Mouse (Mus musculus): ENCODE measurements at regions not wholly inside any gene's neighbourhood (a gene's known extent, or its start where the extent isn't known, plus 50 kb on each side); places are given as distances from the start of the nearest gene placed in this dataset.
A peak's percentile ranks its signal among the peaks of the same experiment; 100 is the strongest.

- WGBS, result 66% methylated on average over 14 of the region's 14 CpGs
Observed at GRCm38 (mm10) chr19:56199401-56200150, 87.4 kb upstream of the Habp2 start.

GRCm38 (mm10) chr19:56201007-56201682 lies 85.8 kb upstream of the Habp2 start:
- Histone ChIP-seq H3K4me1 (ENCODE audit: control insufficient read depth, insufficient read depth, low read length) (no peaks in the 10 kb centered on the region), H3K27me3 (ENCODE audit: control insufficient read depth, insufficient read depth, low read length) (no peaks in the 10 kb centered on the region), H3K9ac (replicated peaks; ENCODE audit: low read length) (no peak overlapping the region), H3K4me3 (replicated peaks; ENCODE audit: low read depth, low read length) (no peak overlapping the region), H3K4me2 (ENCODE audit: low read length) (no peak overlapping the region), H3K9me3 (ENCODE audit: control insufficient read depth, low read length) (no peaks in the 10 kb centered on the region), H3K36me3 (ENCODE audit: control insufficient read depth, insufficient read depth, low read length) (no peaks in the 10 kb centered on the region), H3K27ac (replicated peaks; ENCODE audit: low read depth, low read length) (no peak overlapping the region)
- no peak for ATAC-seq (ENCODE audit: low FRiP score, low TSS enrichment)
- 86% methylated on average over 9 of the region's 9 CpGs for WGBS
- DNase-seq, result peak; percentile 34

More at GRCm38 (mm10) chr19:56199401-56200150, 87.4 kb upstream of the Habp2 start:
- no peaks in the 10 kb centered on the region for H3K4me1 ChIP-seq (ENCODE audit: control insufficient read depth, insufficient read depth, low read length)
- no peaks in the 10 kb centered on the region for H3K9me3 ChIP-seq (ENCODE audit: control insufficient read depth, low read length)
- no peak overlapping the region for H3K27ac ChIP-seq (replicated peaks; ENCODE audit: low read depth, low read length)
- ATAC-seq (ENCODE audit: low FRiP score, low TSS enrichment) (no peak), DNase-seq (no peak)
- no peak overlapping the region for H3K4me2 ChIP-seq (ENCODE audit: low read length)
- no peaks in the 10 kb centered on the region for H3K27me3 ChIP-seq (ENCODE audit: control insufficient read depth, insufficient read depth, low read length)
- no peak overlapping the region for H3K4me3 ChIP-seq (replicated peaks; ENCODE audit: low read depth, low read length)
- H3K9ac ChIP-seq (replicated peaks; ENCODE audit: low read length), result no peak overlapping the region
- no peaks in the 10 kb centered on the region for H3K36me3 ChIP-seq (ENCODE audit: control insufficient read depth, insufficient read depth, low read length)

GRCm38 (mm10) chr19:56201738-56202480 lies 85.0 kb upstream of the Habp2 start:
- Histone ChIP-seq H3K36me3 (ENCODE audit: control insufficient read depth, insufficient read depth, low read length) (no peaks in the 10 kb centered on the region), H3K9me3 (ENCODE audit: control insufficient read depth, low read length) (no peaks in the 10 kb centered on the region), H3K4me3 (replicated peaks; ENCODE audit: low read depth, low read length) (no peak overlapping the region), H3K4me2 (ENCODE audit: low read length) (no peak overlapping the region), H3K4me1 (ENCODE audit: control insufficient read depth, insufficient read depth, low read length) (no peaks in the 10 kb centered on the region), H3K27ac (replicated peaks; ENCODE audit: low read depth, low read length) (no peak overlapping the region), H3K27me3 (ENCODE audit: control insufficient read depth, insufficient read depth, low read length) (no peaks in the 10 kb centered on the region), H3K9ac (replicated peaks; ENCODE audit: low read length) (no peak overlapping the region)
- peak; percentile 79 for DNase-seq
- peak; percentile 66; the same call in 1 of the 2 replicates for ATAC-seq (ENCODE audit: low FRiP score, low TSS enrichment)

- Histone ChIP-seq H3K36me3 (ENCODE audit: control insufficient read depth, insufficient read depth, low read length) (no peaks in the 10 kb centered on the region), H3K27ac (replicated peaks; ENCODE audit: low read depth, low read length) (no peak overlapping the region), H3K4me2 (ENCODE audit: low read length) (no peak overlapping the region), H3K9me3 (ENCODE audit: control insufficient read depth, low read length) (no peaks in the 10 kb centered on the region), H3K9ac (replicated peaks; ENCODE audit: low read length) (no peak overlapping the region), H3K4me1 (ENCODE audit: control insufficient read depth, insufficient read depth, low read length) (no peaks in the 10 kb centered on the region), H3K27me3 (ENCODE audit: control insufficient read depth, insufficient read depth, low read length) (no peaks in the 10 kb centered on the region), H3K4me3 (replicated peaks; ENCODE audit: low read depth, low read length) (no peak overlapping the region)
- DNase-seq, result no peak
- 77% methylated on average over 9 of the region's 9 CpGs for WGBS
- no peak for ATAC-seq (ENCODE audit: low FRiP score, low TSS enrichment)
Observed at GRCm38 (mm10) chr19:56202481-56203130, 84.3 kb upstream of the Habp2 start.

GRCm38 (mm10) chr19:56218536-56218935 lies 68.4 kb upstream of the Habp2 start:
- ATAC-seq (ENCODE audit: low FRiP score, low TSS enrichment) (no peak), DNase-seq (no peak)
- 88% methylated on average over 6 of the region's 6 CpGs for WGBS
- Histone ChIP-seq H3K27me3 (ENCODE audit: control insufficient read depth, insufficient read depth, low read length) (no peaks in the 10 kb centered on the region), H3K9me3 (ENCODE audit: control insufficient read depth, low read length) (no peaks in the 10 kb centered on the region), H3K36me3 (ENCODE audit: control insufficient read depth, insufficient read depth, low read length) (no peaks in the 10 kb centered on the region), H3K4me3 (replicated peaks; ENCODE audit: low read depth, low read length) (no peak overlapping the region), H3K27ac (replicated peaks; ENCODE audit: low read depth, low read length) (no peak overlapping the region), H3K9ac (replicated peaks; ENCODE audit: low read length) (no peak overlapping the region), H3K4me2 (ENCODE audit: low read length) (no peak overlapping the region), H3K4me1 (ENCODE audit: control insufficient read depth, insufficient read depth, low read length) (peaks cover 7% of the 10 kb centered on the region)

GRCm38 (mm10) chr19:56220724-56221407 lies 66.1 kb upstream of the Habp2 start:
- H3K4me1 ChIP-seq (ENCODE audit: control insufficient read depth, insufficient read depth, low read length), result peaks cover 12% of the 10 kb centered on the region
- DNase-seq (peak; percentile 76), ATAC-seq (ENCODE audit: low FRiP score, low TSS enrichment) (peak; percentile 58; the same call in 1 of the 2 replicates)
- 31% methylated on average over 15 of the region's 15 CpGs for WGBS
- no peaks in the 10 kb centered on the region for H3K36me3 ChIP-seq (ENCODE audit: control insufficient read depth, insufficient read depth, low read length)
- no peak overlapping the region for H3K4me3 ChIP-seq (replicated peaks; ENCODE audit: low read depth, low read length)
- H3K27ac ChIP-seq (replicated peaks; ENCODE audit: low read depth, low read length), result peak overlapping the region; percentile 82
- H3K9ac ChIP-seq (replicated peaks; ENCODE audit: low read length), result peak overlapping the region; percentile 24; the same call in 1 of the 2 replicates
- H3K9me3 ChIP-seq (ENCODE audit: control insufficient read depth, low read length), result no peaks in the 10 kb centered on the region
- no peaks in the 10 kb centered on the region for H3K27me3 ChIP-seq (ENCODE audit: control insufficient read depth, insufficient read depth, low read length)
- H3K4me2 ChIP-seq (ENCODE audit: low read length), result peak overlapping the region; percentile 15

GRCm38 (mm10) chr19:56222496-56222895 lies 64.4 kb upstream of the Habp2 start:
- DNase-seq, result no peak
- H3K36me3 ChIP-seq (ENCODE audit: control insufficient read depth, insufficient read depth, low read length), result no peaks in the 10 kb centered on the region
- H3K4me2 ChIP-seq (ENCODE audit: low read length), result no peak overlapping the region
- no peaks in the 10 kb centered on the region for H3K27me3 ChIP-seq (ENCODE audit: control insufficient read depth, insufficient read depth, low read length)
- no peak for ATAC-seq (ENCODE audit: low FRiP score, low TSS enrichment)
- peaks cover 12% of the 10 kb centered on the region for H3K4me1 ChIP-seq (ENCODE audit: control insufficient read depth, insufficient read depth, low read length)
- H3K4me3 ChIP-seq (replicated peaks; ENCODE audit: low read depth, low read length), result no peak overlapping the region
- 83% methylated on average over 4 of the region's 4 CpGs for WGBS
- H3K9ac ChIP-seq (replicated peaks; ENCODE audit: low read length), result no peak overlapping the region
- H3K27ac ChIP-seq (replicated peaks; ENCODE audit: low read depth, low read length), result no peak overlapping the region
- H3K9me3 ChIP-seq (ENCODE audit: control insufficient read depth, low read length), result no peaks in the 10 kb centered on the region

GRCm38 (mm10) chr19:56225039-56225438 lies 61.9 kb upstream of the Habp2 start:
- no peak for DNase-seq
- H3K9ac ChIP-seq (replicated peaks; ENCODE audit: low read length), result no peak overlapping the region
- no peak overlapping the region for H3K4me3 ChIP-seq (replicated peaks; ENCODE audit: low read depth, low read length)
- WGBS, result 59% methylated on average over 7 of the region's 7 CpGs
- H3K4me2 ChIP-seq (ENCODE audit: low read length), result no peak overlapping the region
- H3K4me1 ChIP-seq (ENCODE audit: control insufficient read depth, insufficient read depth, low read length), result peaks cover 12% of the 10 kb centered on the region
- H3K9me3 ChIP-seq (ENCODE audit: control insufficient read depth, low read length), result no peaks in the 10 kb centered on the region
- no peak overlapping the region for H3K27ac ChIP-seq (replicated peaks; ENCODE audit: low read depth, low read length)
- no peaks in the 10 kb centered on the region for H3K27me3 ChIP-seq (ENCODE audit: control insufficient read depth, insufficient read depth, low read length)
- ATAC-seq (ENCODE audit: low FRiP score, low TSS enrichment), result no peak
- H3K36me3 ChIP-seq (ENCODE audit: control insufficient read depth, insufficient read depth, low read length), result no peaks in the 10 kb centered on the region

All from midbrain, embryonic 14.5 days (tissue).